Mouse (Mus musculus) heart, postnatal 25 days (tissue): Measurements from ENCODE around the gene Tnni2. TPM values are rescaled to one million over a fixed set of nuclear protein-coding genes. Genes with fewer than 3 reads are reported as not detected.
"Not testable (repeated sequence)": the region's sequence is repeated elsewhere in the genome, so short reads cannot be mapped to it uniquely, and the experiment has no call there.

Experiments
- DNase-seq: peaks from one replicate; pipeline ENCODE4 v3.0.0; 2022; ENCODE audit warnings: low spot score
- intact Hi-C: fragments of 180-260 bp; cut with DNase I; formaldehyde crosslinking; loops from one replicate; pipeline ENCODE4 v1.15.1; 2025
- total RNA-seq, 2 experiments: library from RNA; stranded (reverse); gene quantifications; 2 replicates each; pipeline ENCODE4 v1.2.3; 2021

Gene Tnni2
- 1 to 10 TPM; 4.4 to 7.1 TPM for total RNA-seq

GRCm38 (mm10) chr7:142441585-142441984 lies at the start of gene Tnni2:
Tnni2 (plus strand) TSS chr7:142441808.
- intact Hi-C loops, result loop anchor here (5.0 kb wide), 1 partner anchor 36 kb away; no protein-coding TSS in a partner anchor
- DNase-seq, result no peak

GRCm38 (mm10) chr7:142393191-142393590 lies 48.4 kb upstream of the Tnni2 start:
- intact Hi-C loops, result no loop called here
- DNase-seq, result no peak

GRCm38 (mm10) chr7:142394261-142395190 lies 47.1 kb upstream of the Tnni2 start:
- DNase-seq, result no peak
- intact Hi-C loops, result no loop called here

- intact Hi-C loops, result no loop called here
- no peak for DNase-seq
Measured at GRCm38 (mm10) chr7:142395472-142395871, 46.1 kb upstream of the Tnni2 start.

GRCm38 (mm10) chr7:142396611-142397010 lies 45.0 kb upstream of the Tnni2 start:
- intact Hi-C loops, result no loop called here
- DNase-seq, result no peak

- intact Hi-C loops, result loop anchor here (2.0 kb wide), 1 partner anchor 15 kb away; no protein-coding TSS in a partner anchor
- DNase-seq, result no peak
Measured at GRCm38 (mm10) chr7:142398052-142398451, 43.6 kb upstream of the Tnni2 start.

- intact Hi-C loops, result loop anchor here (2.0 kb wide), 1 partner anchor 14 kb away; no protein-coding TSS in a partner anchor
- DNase-seq, result no peak
Measured at GRCm38 (mm10) chr7:142399250-142399649, 42.4 kb upstream of the Tnni2 start.

- intact Hi-C loops, result no loop called here
- DNase-seq, result no peak
Measured at GRCm38 (mm10) chr7:142400112-142400749, 41.4 kb upstream of the Tnni2 start.

GRCm38 (mm10) chr7:142400750-142401142 lies 40.9 kb upstream of the Tnni2 start:
- DNase-seq, result no peak
- intact Hi-C loops, result no loop called here

GRCm38 (mm10) chr7:142403591-142403990 lies 38.0 kb upstream of the Tnni2 start:
- intact Hi-C loops, result no loop called here

GRCm38 (mm10) chr7:142405134-142405533 lies 36.5 kb upstream of the Tnni2 start:
- DNase-seq, result not testable (repeated sequence)

More at GRCm38 (mm10) chr7:142403591-142403990, 38.0 kb upstream of the Tnni2 start:
- DNase-seq, result no peak

GRCm38 (mm10) chr7:142407935-142408334 lies 33.7 kb upstream of the Tnni2 start:
- intact Hi-C loops, result no loop called here

More at GRCm38 (mm10) chr7:142405134-142405533, 36.5 kb upstream of the Tnni2 start:
- intact Hi-C loops, result not testable (repeated sequence)

GRCm38 (mm10) chr7:142408686-142409085 lies 32.9 kb upstream of the Tnni2 start:
- intact Hi-C loops, result no loop called here
- DNase-seq, result no peak

More at GRCm38 (mm10) chr7:142407935-142408334, 33.7 kb upstream of the Tnni2 start:
- DNase-seq, result no peak

- intact Hi-C loops, result no loop called here
- no peak for DNase-seq
Measured at GRCm38 (mm10) chr7:142409603-142410002, 32.0 kb upstream of the Tnni2 start.

GRCm38 (mm10) chr7:142413285-142413684 lies 28.3 kb upstream of the Tnni2 start:
- intact Hi-C loops, result loop anchor here (2.0 kb wide), 1 partner anchor 14 kb away; no protein-coding TSS in a partner anchor
- DNase-seq, result no peak

- DNase-seq, result no peak
- intact Hi-C loops, result no loop called here
Measured at GRCm38 (mm10) chr7:142415314-142415713, 26.3 kb upstream of the Tnni2 start.

GRCm38 (mm10) chr7:142416225-142416624 lies 25.4 kb upstream of the Tnni2 start:
- DNase-seq, result no peak

GRCm38 (mm10) chr7:142418027-142418426 lies 23.6 kb upstream of the Tnni2 start:
- intact Hi-C loops, result no loop called here
- no peak for DNase-seq

More at GRCm38 (mm10) chr7:142416225-142416624, 25.4 kb upstream of the Tnni2 start:
- intact Hi-C loops, result no loop called here

- no peak for DNase-seq
- intact Hi-C loops, result no loop called here
Measured at GRCm38 (mm10) chr7:142418679-142419078, 22.9 kb upstream of the Tnni2 start.

- no peak for DNase-seq
- intact Hi-C loops, result no loop called here
Measured at GRCm38 (mm10) chr7:142419887-142420286, 21.7 kb upstream of the Tnni2 start.

GRCm38 (mm10) chr7:142421826-142422225 lies 19.8 kb upstream of the Tnni2 start:
- DNase-seq, result no peak
- intact Hi-C loops, result no loop called here
